Mouse (Mus musculus): ENCODE data around the gene Asz1. TPM values are rescaled to one million over a fixed set of nuclear protein-coding genes. Genes with fewer than 3 reads are reported as not detected.

Gene Asz1
- polyA plus RNA-seq, 1 experiment from 2014 or later: not detected

Other genes starting within 250 kb of the Asz1 start
- 0.81 and 1.4 TPM in 2 replicates for gene Wnt2, start 78.5 kb downstream of the Asz1 start, polyA plus RNA-seq (2016; fragmentation: Nextera tagmentation; extraction: Ambion mirVana)
- gene Cftr, start 61.6 kb upstream of the Asz1 start, polyA plus RNA-seq (2016; fragmentation: Nextera tagmentation; extraction: Ambion mirVana): 0.08 and 0.14 TPM in 2 replicates